Mouse (Mus musculus) liver, adult 2 months (tissue): Measurements from ENCODE around the gene Adrb1. TPM values are rescaled to one million over a fixed set of nuclear protein-coding genes. Genes with fewer than 3 reads are reported as not detected.
"Not testable (repeated sequence)": the region's sequence is repeated elsewhere in the genome, so short reads cannot be mapped to it uniquely, and the experiment has no call there.

Experiments
- DNase-seq: peaks from one replicate; pipeline ENCODE4 v3.0.0-alpha.2; 2011; ENCODE audit warnings: low read depth, low spot score; ENCODE audit errors: extremely low read depth
- H3K27ac ChIP-seq: fragments of 200-500 bp; replicated peaks from 2 replicates; pipeline ENCODE4 v1.5.1; 2012; ENCODE audit warnings: low read depth, mild to moderate bottlenecking, control low read depth, inconsistent platforms, low read length; ENCODE audit not compliant: insufficient read depth
- H3K27me3 ChIP-seq: fragments of 200-500 bp; 2 replicates; pipeline ENCODE4 v1.6.1; 2012; ENCODE audit warnings: mild to moderate bottlenecking, moderate library complexity, low read length, inconsistent platforms; ENCODE audit not compliant: control insufficient read depth, insufficient read depth
- H3K36me3 ChIP-seq: fragments of 200-500 bp; 2 replicates; pipeline ENCODE4 v1.6.1; 2012; ENCODE audit warnings: low read length, inconsistent platforms; ENCODE audit not compliant: control insufficient read depth, insufficient read depth
- H3K4me1 ChIP-seq: fragments of 200-500 bp; 2 replicates; pipeline ENCODE4 v1.6.1; 2011; ENCODE audit warnings: low read length; ENCODE audit not compliant: control insufficient read depth, insufficient read depth
- H3K4me3 ChIP-seq: fragments of 200-500 bp; 2 replicates; pipeline ENCODE4 v1.5.1; 2011; ENCODE audit warnings: low read depth, mild to moderate bottlenecking, control low read depth, low read length, moderate library complexity; ENCODE audit not compliant: insufficient read depth
- H3K79me2 ChIP-seq: fragments of 200-500 bp; 2 replicates; pipeline ENCODE4 v1.6.1; 2012; ENCODE audit warnings: inconsistent platforms, mild to moderate bottlenecking, low read length, moderate library complexity; ENCODE audit not compliant: control insufficient read depth, insufficient read depth
- H3K9ac ChIP-seq: fragments of 200-500 bp; 2 replicates; pipeline ENCODE4 v1.6.1; 2012; ENCODE audit warnings: low read depth, mild to moderate bottlenecking, control low read depth, inconsistent platforms, low read length
- CTCF ChIP-seq: fragments of 200-500 bp; IDR thresholded peaks from 2 replicates; pipeline ENCODE4 v1.5.1; 2011; ENCODE audit warnings: low read depth, low read length, control low read depth
- POLR2A ChIP-seq: fragments of 200-500 bp; IDR thresholded peaks from 2 replicates; pipeline ENCODE4 v1.6.1; 2011; ENCODE audit warnings: low read length, control low read depth; ENCODE audit not compliant: insufficient read depth; ENCODE audit errors: extremely low read depth
- WGBS: fragments of 180-500 bp; shearing (Covaris S2); methylation state at CpG from one replicate; pipeline ENCODE4 v1.1.7; 2018; 5-methylcytosine and 5-hydroxymethylcytosine counted together
- polyA plus RNA-seq: library from polyadenylated mRNA; depleted of rRNA; stranded (reverse); fragments of >200 nt; gene quantifications from 2 replicates; pipeline ENCODE4 v1.2.3, GENCODE M21; 2012
- total RNA-seq: library from RNA; depleted of rRNA; stranded (reverse); fragments of >200 nt; gene quantifications from 2 replicates; pipeline ENCODE4 v1.2.3, GENCODE M21; 2014

Adrb1 gene
- total and polyA plus RNA-seq, 2 experiments, result 0.65 to 0.89 TPM

DNA sequence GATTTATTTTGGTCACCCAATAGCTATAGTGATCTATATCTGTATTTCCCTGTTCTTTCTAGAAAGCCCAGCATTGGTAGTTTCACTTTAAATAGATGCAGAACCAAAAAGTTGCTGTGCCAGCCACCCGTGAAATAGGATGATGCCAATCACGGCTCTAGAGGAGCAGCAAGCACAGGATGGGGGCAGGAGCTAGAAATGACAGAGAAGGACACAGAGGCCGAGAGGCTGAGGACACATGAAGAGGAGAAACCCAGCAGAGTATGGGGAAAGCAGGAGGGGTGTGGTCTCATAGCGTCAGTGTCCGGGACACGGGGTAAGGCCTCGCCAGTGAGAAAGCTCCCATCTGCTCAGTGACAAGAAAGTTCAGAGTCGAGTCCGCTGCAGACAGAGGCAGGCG, 25.9 kb downstream of the Adrb1 start:
- 0 out of 2 replicates have a peak overlapping the region, but pooled peaks have one; percentile 7 for H3K27ac ChIP-seq
- no peaks in the 10 kb centered on the region for H3K36me3 ChIP-seq
- no peak for TF ChIP-seq CTCF
- TF ChIP-seq POLR2A, result no peak
- no peak overlapping the region for H3K9ac ChIP-seq
- H3K79me2 ChIP-seq, result no peaks in the 10 kb centered on the region
- peak; percentile 28 for DNase-seq
- 77% methylated on average over 10 of the region's 10 CpGs for WGBS
- H3K4me1 ChIP-seq, result no peaks in the 10 kb centered on the region
- H3K4me3 ChIP-seq, result no peak overlapping the region
- H3K27me3 ChIP-seq, result peaks cover 2% of the 10 kb centered on the region; the same call in 1 of the 2 replicates

DNA sequence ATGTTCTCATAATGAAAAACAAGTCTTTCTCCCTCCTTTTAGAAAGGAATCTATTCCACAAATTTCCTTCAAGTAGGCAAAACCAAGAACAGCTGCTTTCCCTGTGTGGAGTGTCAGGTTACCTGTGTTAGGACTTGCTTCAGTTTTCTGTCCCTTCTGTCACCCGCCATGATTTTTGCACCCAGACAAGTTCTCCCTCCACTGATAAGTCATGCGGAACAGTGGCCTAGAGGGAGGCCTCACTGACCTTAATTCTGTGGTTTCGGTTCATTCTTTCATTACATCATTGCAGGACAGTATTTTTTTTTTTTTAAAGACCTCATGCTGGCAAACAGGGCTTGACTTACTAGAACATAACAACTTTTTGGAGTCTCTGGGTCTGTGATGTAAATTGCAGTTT, 27.3 kb downstream of the Adrb1 start:
- H3K27me3 ChIP-seq, result peaks cover 2% of the 10 kb centered on the region; the same call in 1 of the 2 replicates
- H3K9ac ChIP-seq, result no peak overlapping the region
- H3K36me3 ChIP-seq, result no peaks in the 10 kb centered on the region
- TF ChIP-seq CTCF (no peak), POLR2A (no peak)
- H3K27ac ChIP-seq, result no peak overlapping the region
- 48% methylated on average over 3 of the region's 3 CpGs for WGBS
- H3K4me1 ChIP-seq, result no peaks in the 10 kb centered on the region
- H3K4me3 ChIP-seq, result no peak overlapping the region
- peak; percentile 30 for DNase-seq
- H3K79me2 ChIP-seq, result no peaks in the 10 kb centered on the region

GRCm38 (mm10) chr19:56750709-56751108, 28.7 kb downstream of the Adrb1 start:
- 75% methylated on average over 4 of the region's 4 CpGs for WGBS
- Histone ChIP-seq H3K27ac (no peak overlapping the region), H3K4me1 (no peaks in the 10 kb centered on the region), H3K36me3 (no peaks in the 10 kb centered on the region), H3K4me3 (no peak overlapping the region), H3K27me3 (no peaks in the 10 kb centered on the region), H3K9ac (no peak overlapping the region), H3K79me2 (no peaks in the 10 kb centered on the region)
- no peak for TF ChIP-seq CTCF
- TF ChIP-seq POLR2A, result no peak
- no peak for DNase-seq

GRCm38 (mm10) chr19:56754456-56754855, 32.5 kb downstream of the Adrb1 start:
- H3K36me3 ChIP-seq, result not testable (repeated sequence)

GRCm38 (mm10) chr19:56756412-56756811, 34.4 kb downstream of the Adrb1 start:
- Histone ChIP-seq H3K27me3 (peaks cover 3% of the 10 kb centered on the region; the same call in 1 of the 2 replicates), H3K4me1 (no peaks in the 10 kb centered on the region), H3K36me3 (no peaks in the 10 kb centered on the region), H3K9ac (no peak overlapping the region), H3K79me2 (no peaks in the 10 kb centered on the region), H3K4me3 (no peak overlapping the region), H3K27ac (no peak overlapping the region)
- TF ChIP-seq CTCF (no peak), POLR2A (no peak)
- 81% methylated on average over 10 of the region's 10 CpGs for WGBS
- no peak for DNase-seq

More at GRCm38 (mm10) chr19:56754456-56754855, 32.5 kb downstream of the Adrb1 start:
- H3K79me2 ChIP-seq, H3K27me3 ChIP-seq, DNase-seq, H3K4me1 ChIP-seq, H3K4me3 ChIP-seq, H3K9ac ChIP-seq, H3K27ac ChIP-seq: not testable (repeated sequence)
- WGBS, result 97% methylated on average over 2 of the region's 2 CpGs

- TF ChIP-seq CTCF (no peak), POLR2A (no peak)
- WGBS, result 87% methylated on average over 2 of the region's 2 CpGs
- no peak overlapping the region for H3K9ac ChIP-seq
- H3K4me3 ChIP-seq, result no peak overlapping the region
- no peaks in the 10 kb centered on the region for H3K4me1 ChIP-seq
- H3K79me2 ChIP-seq, result no peaks in the 10 kb centered on the region
- H3K27me3 ChIP-seq, result peaks cover 3% of the 10 kb centered on the region; the same call in 1 of the 2 replicates
- no peak for DNase-seq
- H3K36me3 ChIP-seq, result no peaks in the 10 kb centered on the region
- H3K27ac ChIP-seq, result no peak overlapping the region
Measured at GRCm38 (mm10) chr19:56758311-56758710, 36.3 kb downstream of the Adrb1 start.
